Mouse (Mus musculus): ENCODE data around the gene Phf10. TPM values are rescaled to one million over a fixed set of nuclear protein-coding genes. Genes with fewer than 3 reads are reported as not detected.
"Not testable (repeated sequence)": the region's sequence is repeated elsewhere in the genome, so short reads cannot be mapped to it uniquely, and the experiment has no call there.

Gene Phf10
- polyA plus RNA-seq, 2 experiments from 2014 or later: 12.0 to 15.2 TPM

- peak; percentile 99 for ATAC-seq
These were observed 17.9 kb downstream of the Phf10 start, which contains the start of the genes Wdr27 and 1600012H06Rik for GRCm38 (mm10) chr17:14943009-14943728. Gene Wdr27 (minus strand): TSS chr17:14943158. Gene 1600012H06Rik (plus strand): TSS chr17:14943184.

- ATAC-seq: not testable (repeated sequence)
These were observed 18.9 kb downstream of the Phf10 start for GRCm38 (mm10) chr17:14942181-14942580.

GRCm38 (mm10) chr17:14935841-14936605, 25.1 kb downstream of the Phf10 start:
- no peak for ATAC-seq

- ATAC-seq: not testable (repeated sequence)
These were observed 25.8 kb downstream of the Phf10 start for GRCm38 (mm10) chr17:14935280-14935679.

GRCm38 (mm10) chr17:14931469-14931868, 29.6 kb downstream of the Phf10 start:
- ATAC-seq: no peak

- no peak for ATAC-seq
These were observed 30.4 kb downstream of the Phf10 start for GRCm38 (mm10) chr17:14930697-14931096.

- no peak for ATAC-seq
These were observed 32.4 kb downstream of the Phf10 start for GRCm38 (mm10) chr17:14928631-14929030.

GRCm38 (mm10) chr17:14927644-14928218, 33.3 kb downstream of the Phf10 start:
- no peak for ATAC-seq

- no peak for ATAC-seq
These were observed 39.5 kb downstream of the Phf10 start for GRCm38 (mm10) chr17:14921582-14921981.

GRCm38 (mm10) chr17:14917866-14918265, 43.2 kb downstream of the Phf10 start:
- ATAC-seq: no peak

GRCm38 (mm10) chr17:14914401-14914800, 46.7 kb downstream of the Phf10 start:
- no peak for ATAC-seq

- ATAC-seq: no peak
These were observed 48.1 kb downstream of the Phf10 start for GRCm38 (mm10) chr17:14912981-14913380.

GRCm38 (mm10) chr17:14912420-14912819, 48.7 kb downstream of the Phf10 start:
- no peak for ATAC-seq

- no peak for ATAC-seq
These were observed 50.3 kb downstream of the Phf10 start for GRCm38 (mm10) chr17:14910771-14911170.

- ATAC-seq: no peak
These were observed 51.7 kb downstream of the Phf10 start for GRCm38 (mm10) chr17:14909331-14909730.

- peak; percentile 43 for ATAC-seq
These were observed 53.9 kb downstream of the Phf10 start for GRCm38 (mm10) chr17:14907136-14907535.

GRCm38 (mm10) chr17:14906611-14907010, 54.5 kb downstream of the Phf10 start:
- ATAC-seq: no peak

GRCm38 (mm10) chr17:14904637-14905265, 56.3 kb downstream of the Phf10 start:
- no peak for ATAC-seq

- no peak for ATAC-seq
These were observed 56.9 kb downstream of the Phf10 start for GRCm38 (mm10) chr17:14904206-14904605.

- no peak for ATAC-seq
These were observed 57.9 kb downstream of the Phf10 start for GRCm38 (mm10) chr17:14903212-14903611.

- ATAC-seq: no peak
These were observed 62.1 kb downstream of the Phf10 start for GRCm38 (mm10) chr17:14898972-14899371.

GRCm38 (mm10) chr17:14895058-14895457, 66.0 kb downstream of the Phf10 start:
- not testable (repeated sequence) for ATAC-seq

Data from activated CD4-positive, CD25-positive, alpha-beta regulatory T cell, adult 4 months (primary cell).